Mouse (Mus musculus): ENCODE results near the gene Cyp2j7. TPM values are rescaled to one million over a fixed set of nuclear protein-coding genes. Genes with fewer than 3 reads are reported as not detected.

Cyp2j7 gene
- polyA plus RNA-seq (2021; fragmentation: Nextera tagmentation): not detected in 2 replicates
- long read RNA-seq, experiment 1: 0 reads
- long read RNA-seq, experiment 2: 0 reads

GRCm38 (mm10) chr4:96236559-96236958, at the start of gene Cyp2j7:
TSS of gene Cyp2j7 (minus strand) at chr4:96236659.

Other genes with a start within 250 kb of the Cyp2j7 start
- 0.13 and 0.16 TPM in 2 replicates for gene Cyp2j13, start 159.1 kb downstream of the Cyp2j7 start, polyA plus RNA-seq (2021; fragmentation: Nextera tagmentation)
- 2.8 and 4.0 TPM in 2 replicates for gene Cyp2j12, start 95.5 kb downstream of the Cyp2j7 start, polyA plus RNA-seq (2021; fragmentation: Nextera tagmentation)
- gene Cyp2j11, start 112.0 kb upstream of the Cyp2j7 start, polyA plus RNA-seq (2021; fragmentation: Nextera tagmentation): not detected in 2 replicates